Mouse (Mus musculus): ENCODE measurements around the gene Epb41l1. TPM values are rescaled to one million over a fixed set of nuclear protein-coding genes. Genes with fewer than 3 reads are reported as not detected.
"Not testable (repeated sequence)": the region's sequence is repeated elsewhere in the genome, so short reads cannot be mapped to it uniquely, and the experiment has no call there.

The Epb41l1 gene
- polyA plus RNA-seq, 1 experiment from 2014 or later: 4.5 TPM

DNA sequence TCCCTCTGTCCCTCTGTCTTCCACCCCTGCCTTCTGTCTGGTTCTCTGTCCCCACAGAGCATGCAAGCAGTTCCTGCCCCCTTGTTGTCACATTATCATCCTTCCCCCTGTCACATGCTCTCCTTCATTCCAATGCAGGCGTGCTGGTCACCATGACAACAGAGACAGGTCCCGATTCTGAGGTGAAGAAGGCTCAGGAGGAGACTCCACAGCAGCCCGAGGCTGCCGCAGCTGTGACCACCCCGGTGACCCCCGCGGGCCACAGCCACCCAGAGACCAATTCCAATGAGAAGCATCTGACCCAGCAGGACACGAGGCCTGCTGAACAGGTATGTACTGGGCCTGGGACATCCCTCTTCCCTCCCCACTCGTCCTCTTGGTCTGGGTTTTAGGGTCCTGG, 73.1 kb downstream of the Epb41l1 start:
- H3K9ac ChIP-seq: peak overlapping the region; percentile 46; the same call in 1 of the 2 replicates
- peaks cover 36% of the 10 kb centered on the region for H3K36me3 ChIP-seq
- H3K27me3 ChIP-seq: no peaks in the 10 kb centered on the region
- no peaks in the 10 kb centered on the region for H3K9me3 ChIP-seq
- 37% methylated on average over 9 of the region's 9 CpGs for WGBS
- no peak overlapping the region for H3K4me3 ChIP-seq
- peaks cover 31% of the 10 kb centered on the region for H3K4me1 ChIP-seq
- no peak for ATAC-seq (ENCODE audit: insufficient number of reproducible peaks, insufficient read depth, low FRiP score, low TSS enrichment, low read depth)
- H3K27ac ChIP-seq: no peak overlapping the region
- no peak overlapping the region for H3K4me2 ChIP-seq

GRCm38 (mm10) chr2:156494465-156494864, 73.8 kb downstream of the Epb41l1 start:
- Histone ChIP-seq H3K4me3 (no peak overlapping the region), H3K9me3 (no peaks in the 10 kb centered on the region), H3K9ac (no peak overlapping the region), H3K27ac (no peak overlapping the region), H3K4me2 (no peak overlapping the region), H3K4me1 (peaks cover 33% of the 10 kb centered on the region), H3K36me3 (peaks cover 39% of the 10 kb centered on the region), H3K27me3 (no peaks in the 10 kb centered on the region)
- WGBS: 57% methylated on average over 9 of the region's 9 CpGs
- no peak for ATAC-seq (ENCODE audit: insufficient number of reproducible peaks, insufficient read depth, low FRiP score, low TSS enrichment, low read depth)

- no peak overlapping the region for H3K4me2 ChIP-seq
- peaks cover 44% of the 10 kb centered on the region for H3K36me3 ChIP-seq
- H3K9me3 ChIP-seq: no peaks in the 10 kb centered on the region
- peaks cover 32% of the 10 kb centered on the region for H3K4me1 ChIP-seq
- H3K27ac ChIP-seq: no peak overlapping the region
- no peak for ATAC-seq (ENCODE audit: insufficient number of reproducible peaks, insufficient read depth, low FRiP score, low TSS enrichment, low read depth)
- no peak overlapping the region for H3K9ac ChIP-seq
- 96% methylated on average over 12 of the region's 12 CpGs for WGBS
- H3K4me3 ChIP-seq: no peak overlapping the region
- H3K27me3 ChIP-seq: no peaks in the 10 kb centered on the region
Observed at GRCm38 (mm10) chr2:156494875-156495274, 74.2 kb downstream of the Epb41l1 start.

- 60% methylated on average over 5 of the region's 5 CpGs for WGBS
- H3K27ac ChIP-seq: no peak overlapping the region
Observed at GRCm38 (mm10) chr2:156496816-156497566, 76.3 kb downstream of the Epb41l1 start.

GRCm38 (mm10) chr2:156497915-156498314, 77.2 kb downstream of the Epb41l1 start:
- H3K36me3 ChIP-seq: peaks cover 71% of the 10 kb centered on the region
- H3K27me3 ChIP-seq: no peaks in the 10 kb centered on the region
- no peaks in the 10 kb centered on the region for H3K9me3 ChIP-seq
- 54% methylated on average over 5 of the region's 5 CpGs for WGBS
- H3K9ac ChIP-seq: no peak overlapping the region
- H3K4me1 ChIP-seq: peaks cover 16% of the 10 kb centered on the region; the same call in 1 of the 2 replicates
- H3K27ac ChIP-seq: no peak overlapping the region
- H3K4me2 ChIP-seq: no peak overlapping the region
- no peak overlapping the region for H3K4me3 ChIP-seq
- ATAC-seq (ENCODE audit: insufficient number of reproducible peaks, insufficient read depth, low FRiP score, low TSS enrichment, low read depth): no peak

More at GRCm38 (mm10) chr2:156496816-156497566, 76.3 kb downstream of the Epb41l1 start:
- no peak for ATAC-seq (ENCODE audit: insufficient number of reproducible peaks, insufficient read depth, low FRiP score, low TSS enrichment, low read depth)
- Histone ChIP-seq H3K4me1 (peaks cover 16% of the 10 kb centered on the region; the same call in 1 of the 2 replicates), H3K9ac (no peak overlapping the region), H3K9me3 (no peaks in the 10 kb centered on the region), H3K27me3 (no peaks in the 10 kb centered on the region), H3K4me2 (no peak overlapping the region), H3K36me3 (peaks cover 63% of the 10 kb centered on the region), H3K4me3 (no peak overlapping the region)

DNA sequence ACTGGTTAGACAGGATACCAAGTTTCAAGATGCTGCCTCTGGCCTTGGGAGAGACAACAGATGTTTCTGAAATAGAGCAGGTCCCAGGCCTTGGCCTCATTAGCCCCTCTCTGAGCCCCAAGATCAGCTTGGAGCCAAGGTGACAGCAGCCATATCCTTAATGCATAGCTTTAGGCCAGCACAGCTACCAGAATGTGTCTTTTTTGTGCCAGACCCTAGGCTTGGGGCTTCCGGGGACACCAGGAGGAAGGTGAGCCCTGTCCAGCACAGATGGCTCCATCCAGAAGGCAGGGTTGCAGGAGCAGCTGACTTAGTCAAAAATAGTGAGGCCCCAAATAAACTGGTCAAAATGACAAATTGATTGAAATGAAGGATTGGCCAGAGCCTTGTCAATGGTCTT, 80.3 kb downstream of the Epb41l1 start:
- H3K4me3 ChIP-seq: no peak overlapping the region
- 93% methylated on average over 1 of the region's 1 CpGs for WGBS
- H3K36me3 ChIP-seq: peaks cover 82% of the 10 kb centered on the region
- H3K27ac ChIP-seq: no peak overlapping the region
- ATAC-seq (ENCODE audit: insufficient number of reproducible peaks, insufficient read depth, low FRiP score, low TSS enrichment, low read depth): no peak
- H3K4me1 ChIP-seq: peaks cover 5% of the 10 kb centered on the region; the same call in 1 of the 2 replicates
- no peaks in the 10 kb centered on the region for H3K9me3 ChIP-seq
- no peak overlapping the region for H3K4me2 ChIP-seq
- H3K27me3 ChIP-seq: no peaks in the 10 kb centered on the region
- H3K9ac ChIP-seq: no peak overlapping the region

- H3K4me2 ChIP-seq: no peak overlapping the region
- no peaks in the 10 kb centered on the region for H3K9me3 ChIP-seq
- H3K4me1 ChIP-seq: no peaks in the 10 kb centered on the region
- ATAC-seq (ENCODE audit: insufficient number of reproducible peaks, insufficient read depth, low FRiP score, low TSS enrichment, low read depth): no peak
- no peak overlapping the region for H3K9ac ChIP-seq
- no peak overlapping the region for H3K27ac ChIP-seq
- WGBS: 83% methylated on average over 13 of the region's 13 CpGs
- H3K4me3 ChIP-seq: no peak overlapping the region
- H3K36me3 ChIP-seq: peaks cover 85% of the 10 kb centered on the region
- H3K27me3 ChIP-seq: no peaks in the 10 kb centered on the region
Observed at GRCm38 (mm10) chr2:156505533-156505932, 84.8 kb downstream of the Epb41l1 start.

- 80% methylated on average over 7 of the region's 7 CpGs for WGBS
- ATAC-seq (ENCODE audit: insufficient number of reproducible peaks, insufficient read depth, low FRiP score, low TSS enrichment, low read depth): no peak
- no peak overlapping the region for H3K9ac ChIP-seq
Observed at GRCm38 (mm10) chr2:156512028-156512427, 91.3 kb downstream of the Epb41l1 start.

GRCm38 (mm10) chr2:156512561-156512960, 91.9 kb downstream of the Epb41l1 start:
- H3K4me1 ChIP-seq: no peaks in the 10 kb centered on the region
- no peak for ATAC-seq (ENCODE audit: insufficient number of reproducible peaks, insufficient read depth, low FRiP score, low TSS enrichment, low read depth)
- H3K9ac ChIP-seq: no peak overlapping the region
- H3K27me3 ChIP-seq: no peaks in the 10 kb centered on the region
- 84% methylated on average over 5 of the region's 6 CpGs for WGBS
- no peak overlapping the region for H3K4me2 ChIP-seq
- H3K36me3 ChIP-seq: peaks cover 65% of the 10 kb centered on the region
- H3K27ac ChIP-seq: no peak overlapping the region
- no peaks in the 10 kb centered on the region for H3K9me3 ChIP-seq
- no peak overlapping the region for H3K4me3 ChIP-seq

More at GRCm38 (mm10) chr2:156512028-156512427, 91.3 kb downstream of the Epb41l1 start:
- Histone ChIP-seq H3K27me3 (no peaks in the 10 kb centered on the region), H3K36me3 (peaks cover 65% of the 10 kb centered on the region), H3K4me1 (no peaks in the 10 kb centered on the region), H3K4me2 (no peak overlapping the region), H3K9me3 (no peaks in the 10 kb centered on the region), H3K27ac (no peak overlapping the region), H3K4me3 (no peak overlapping the region)

DNA sequence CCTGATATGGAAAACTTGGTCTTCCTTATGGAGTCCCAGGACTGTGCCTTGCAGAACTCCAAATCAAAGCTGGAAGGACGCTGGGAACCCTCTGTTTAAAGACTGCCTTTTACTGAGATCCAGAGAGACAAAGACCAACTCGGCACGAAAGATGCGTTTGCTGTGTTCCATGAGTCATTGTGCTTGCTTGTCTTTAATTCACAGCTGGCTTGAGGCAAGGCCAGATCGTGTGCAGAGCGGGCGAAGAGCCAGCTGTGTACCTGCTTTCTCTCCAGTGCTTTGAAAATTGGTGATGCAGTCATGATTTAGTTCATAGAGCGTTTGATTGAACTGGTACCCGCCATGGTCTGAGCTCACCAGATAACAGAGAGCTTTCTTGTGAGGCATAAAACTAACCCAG, 94.4 kb downstream of the Epb41l1 start:
- no peaks in the 10 kb centered on the region for H3K27me3 ChIP-seq
- WGBS: 86% methylated on average over 9 of the region's 9 CpGs
- H3K27ac ChIP-seq: no peak overlapping the region
- ATAC-seq (ENCODE audit: insufficient number of reproducible peaks, insufficient read depth, low FRiP score, low TSS enrichment, low read depth): no peak
- H3K4me1 ChIP-seq: peaks cover 4% of the 10 kb centered on the region; the same call in 1 of the 2 replicates
- H3K9me3 ChIP-seq: no peaks in the 10 kb centered on the region
- peaks cover 54% of the 10 kb centered on the region for H3K36me3 ChIP-seq
- no peak overlapping the region for H3K4me2 ChIP-seq
- no peak overlapping the region for H3K9ac ChIP-seq
- no peak overlapping the region for H3K4me3 ChIP-seq

- Histone ChIP-seq H3K9ac (no peak overlapping the region), H3K36me3 (peaks cover 52% of the 10 kb centered on the region), H3K4me3 (no peak overlapping the region), H3K4me1 (peaks cover 4% of the 10 kb centered on the region; the same call in 1 of the 2 replicates), H3K4me2 (no peak overlapping the region), H3K9me3 (no peaks in the 10 kb centered on the region), H3K27me3 (no peaks in the 10 kb centered on the region), H3K27ac (no peak overlapping the region)
- no peak for ATAC-seq (ENCODE audit: insufficient number of reproducible peaks, insufficient read depth, low FRiP score, low TSS enrichment, low read depth)
- WGBS: 24% methylated on average over 7 of the region's 7 CpGs
Observed at GRCm38 (mm10) chr2:156515565-156516185, 95.0 kb downstream of the Epb41l1 start.

- not testable (repeated sequence) for H3K4me2 ChIP-seq, H3K4me3 ChIP-seq, H3K27ac ChIP-seq, H3K9me3 ChIP-seq, H3K27me3 ChIP-seq, H3K9ac ChIP-seq, H3K4me1 ChIP-seq
- peaks cover 52% of the 10 kb centered on the region for H3K36me3 ChIP-seq
- 81% methylated on average over 2 of the region's 2 CpGs for WGBS
- peak; percentile 92 for ATAC-seq (ENCODE audit: insufficient number of reproducible peaks, insufficient read depth, low FRiP score, low TSS enrichment, low read depth)
Observed at GRCm38 (mm10) chr2:156516678-156517077, 96.0 kb downstream of the Epb41l1 start.
